Mouse (Mus musculus): ENCODE results near the gene Atp2b1. TPM values are rescaled to one million over a fixed set of nuclear protein-coding genes. Genes with fewer than 3 reads are reported as not detected.

The Atp2b1 gene
- polyA plus RNA-seq, 1 experiment, result 4.1 TPM

DNA sequence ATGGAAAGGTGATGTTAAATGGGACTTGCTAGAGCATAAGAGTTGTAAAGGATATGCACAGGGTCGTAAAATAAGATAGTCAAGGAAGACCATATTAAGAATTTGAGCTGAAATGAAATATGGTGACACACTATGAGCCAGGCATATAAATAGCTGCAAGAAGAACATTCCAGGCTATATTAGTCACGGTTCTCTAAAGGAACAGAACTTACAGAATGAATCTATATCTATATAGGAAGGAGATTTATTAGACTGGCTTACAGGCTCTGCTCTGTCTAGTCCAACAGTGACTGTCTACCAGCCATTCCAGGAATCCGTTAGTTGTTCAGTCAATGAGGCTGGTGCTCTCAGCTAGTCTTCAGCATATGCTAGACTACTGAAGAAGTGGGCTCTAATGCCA, 90.7 kb downstream of the Atp2b1 start:
- no peak overlapping the region for H3K4me3 ChIP-seq (ENCODE audit: control insufficient read depth, low read depth, low read length)
- no peaks in the 10 kb centered on the region for H3K27me3 ChIP-seq (ENCODE audit: control insufficient read depth, insufficient read depth, low read length)
- no peaks in the 10 kb centered on the region for H3K36me3 ChIP-seq (ENCODE audit: control insufficient read depth, insufficient read depth, low read length)
- H3K4me1 ChIP-seq (ENCODE audit: control insufficient read depth, insufficient read depth, low read length), result no peaks in the 10 kb centered on the region
- no peak overlapping the region for H3K27ac ChIP-seq (ENCODE audit: control insufficient read depth, insufficient read depth, low read depth, low read length)
- TF ChIP-seq POLR2A (IDR thresholded peaks at IDR 0.05; ENCODE audit: control insufficient read depth, low read depth, low read length), result no peak
- TF ChIP-seq CTCF (IDR thresholded peaks at IDR 0.05; ENCODE audit: control insufficient read depth, insufficient read depth, insufficient replicate concordance, low read depth, low read length), result no peak

DNA sequence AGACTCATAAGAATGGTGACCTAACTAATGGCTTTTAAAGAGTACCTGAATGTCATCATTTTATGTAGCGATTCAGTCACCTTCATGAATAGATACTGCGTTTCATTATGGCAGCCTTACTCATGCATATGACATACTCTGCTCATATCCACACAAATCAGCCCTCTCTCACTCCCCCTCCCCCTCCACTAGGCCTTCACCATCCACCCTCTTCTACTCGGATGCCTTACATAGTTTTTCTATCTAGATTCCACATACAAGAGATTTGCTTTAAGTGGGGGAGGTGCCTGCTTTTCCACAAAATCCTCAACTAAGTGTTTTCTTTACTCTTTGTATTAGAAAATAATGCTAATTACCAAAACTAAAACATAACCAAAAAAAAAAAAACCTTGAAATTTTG, 96.9 kb downstream of the Atp2b1 start:
- no peaks in the 10 kb centered on the region for H3K4me1 ChIP-seq (ENCODE audit: control insufficient read depth, insufficient read depth, low read length)
- H3K36me3 ChIP-seq (ENCODE audit: control insufficient read depth, insufficient read depth, low read length), result no peaks in the 10 kb centered on the region
- H3K27ac ChIP-seq (ENCODE audit: control insufficient read depth, insufficient read depth, low read depth, low read length), result no peak overlapping the region
- no peak overlapping the region for H3K4me3 ChIP-seq (ENCODE audit: control insufficient read depth, low read depth, low read length)
- TF ChIP-seq POLR2A (IDR thresholded peaks at IDR 0.05; ENCODE audit: control insufficient read depth, low read depth, low read length) (no peak), CTCF (IDR thresholded peaks at IDR 0.05; ENCODE audit: control insufficient read depth, insufficient read depth, insufficient replicate concordance, low read depth, low read length) (no peak)
- no peaks in the 10 kb centered on the region for H3K27me3 ChIP-seq (ENCODE audit: control insufficient read depth, insufficient read depth, low read length)

DNA sequence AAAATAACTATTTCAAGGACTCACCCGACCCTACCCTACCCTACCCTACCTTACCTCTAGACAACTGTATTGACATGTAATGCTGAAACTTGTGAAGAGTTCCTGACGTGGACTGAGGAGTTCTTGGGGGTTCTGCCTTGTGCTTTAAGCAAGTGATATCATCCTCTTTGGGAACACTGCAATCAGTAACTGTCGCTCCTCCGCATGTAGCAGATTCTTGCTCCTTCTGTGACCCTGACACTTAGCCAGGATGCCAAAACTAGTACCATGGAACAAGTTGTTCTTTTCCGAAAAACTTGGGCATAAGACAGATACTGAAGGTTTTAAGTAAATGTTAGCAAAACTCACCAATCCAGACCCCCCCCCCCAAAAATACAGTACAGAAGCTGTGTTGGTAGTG, 97.9 kb downstream of the Atp2b1 start:
- Histone ChIP-seq H3K36me3 (ENCODE audit: control insufficient read depth, insufficient read depth, low read length) (no peaks in the 10 kb centered on the region), H3K4me3 (ENCODE audit: control insufficient read depth, low read depth, low read length) (no peak overlapping the region), H3K4me1 (ENCODE audit: control insufficient read depth, insufficient read depth, low read length) (no peaks in the 10 kb centered on the region), H3K27me3 (ENCODE audit: control insufficient read depth, insufficient read depth, low read length) (no peaks in the 10 kb centered on the region), H3K27ac (ENCODE audit: control insufficient read depth, insufficient read depth, low read depth, low read length) (no peak overlapping the region)
- TF ChIP-seq POLR2A (IDR thresholded peaks at IDR 0.05; ENCODE audit: control insufficient read depth, low read depth, low read length), result no peak
- no peak for TF ChIP-seq CTCF (IDR thresholded peaks at IDR 0.05; ENCODE audit: control insufficient read depth, insufficient read depth, insufficient replicate concordance, low read depth, low read length)

DNA sequence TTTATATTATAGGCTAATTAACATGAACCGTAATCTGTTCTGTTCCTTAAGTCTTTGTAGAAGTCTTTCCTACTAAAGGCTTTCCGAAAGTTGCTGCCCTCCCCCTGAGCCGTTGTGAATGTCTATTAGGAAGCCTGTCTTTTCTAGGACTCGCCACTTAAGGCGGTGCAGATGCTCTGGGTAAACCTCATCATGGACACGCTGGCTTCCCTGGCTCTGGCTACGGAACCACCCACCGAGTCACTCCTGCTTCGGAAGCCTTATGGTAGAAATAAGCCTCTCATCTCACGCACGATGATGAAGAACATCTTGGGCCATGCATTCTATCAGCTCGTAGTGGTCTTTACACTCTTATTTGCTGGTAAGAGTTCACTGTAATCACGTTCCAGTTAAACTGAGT, 100.5 kb downstream of the Atp2b1 start:
- H3K27ac ChIP-seq (ENCODE audit: control insufficient read depth, insufficient read depth, low read depth, low read length), result no peak overlapping the region
- H3K36me3 ChIP-seq (ENCODE audit: control insufficient read depth, insufficient read depth, low read length), result no peaks in the 10 kb centered on the region
- TF ChIP-seq POLR2A (IDR thresholded peaks at IDR 0.05; ENCODE audit: control insufficient read depth, low read depth, low read length) (no peak), CTCF (IDR thresholded peaks at IDR 0.05; ENCODE audit: control insufficient read depth, insufficient read depth, insufficient replicate concordance, low read depth, low read length) (no peak)
- H3K27me3 ChIP-seq (ENCODE audit: control insufficient read depth, insufficient read depth, low read length), result no peaks in the 10 kb centered on the region
- no peak overlapping the region for H3K4me3 ChIP-seq (ENCODE audit: control insufficient read depth, low read depth, low read length)
- no peaks in the 10 kb centered on the region for H3K4me1 ChIP-seq (ENCODE audit: control insufficient read depth, insufficient read depth, low read length)

DNA sequence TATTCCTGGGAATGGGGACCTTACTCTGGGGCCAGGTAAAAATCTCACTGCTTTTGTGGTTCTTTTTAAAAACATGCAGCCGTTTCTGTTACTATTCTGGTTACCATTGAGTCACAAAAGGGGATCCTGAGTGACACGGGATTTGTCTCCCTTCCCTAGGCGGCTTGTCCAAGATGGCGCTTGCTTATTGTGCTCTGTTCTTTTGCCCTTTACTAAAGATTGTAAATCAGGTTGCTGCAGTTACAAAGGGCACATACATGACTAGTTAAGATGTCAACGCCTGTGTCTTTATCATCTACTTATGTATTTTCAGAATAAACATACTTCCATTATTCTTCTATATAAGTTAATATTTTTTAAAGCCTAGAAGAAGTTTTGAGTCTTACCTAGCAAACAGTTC, 102.8 kb downstream of the Atp2b1 start:
- Histone ChIP-seq H3K4me1 (ENCODE audit: control insufficient read depth, insufficient read depth, low read length) (no peaks in the 10 kb centered on the region), H3K4me3 (ENCODE audit: control insufficient read depth, low read depth, low read length) (no peak overlapping the region), H3K27me3 (ENCODE audit: control insufficient read depth, insufficient read depth, low read length) (no peaks in the 10 kb centered on the region), H3K27ac (ENCODE audit: control insufficient read depth, insufficient read depth, low read depth, low read length) (no peak overlapping the region), H3K36me3 (ENCODE audit: control insufficient read depth, insufficient read depth, low read length) (no peaks in the 10 kb centered on the region)
- TF ChIP-seq CTCF (IDR thresholded peaks at IDR 0.05; ENCODE audit: control insufficient read depth, insufficient read depth, insufficient replicate concordance, low read depth, low read length) (no peak), POLR2A (IDR thresholded peaks at IDR 0.05; ENCODE audit: control insufficient read depth, low read depth, low read length) (no peak)

DNA sequence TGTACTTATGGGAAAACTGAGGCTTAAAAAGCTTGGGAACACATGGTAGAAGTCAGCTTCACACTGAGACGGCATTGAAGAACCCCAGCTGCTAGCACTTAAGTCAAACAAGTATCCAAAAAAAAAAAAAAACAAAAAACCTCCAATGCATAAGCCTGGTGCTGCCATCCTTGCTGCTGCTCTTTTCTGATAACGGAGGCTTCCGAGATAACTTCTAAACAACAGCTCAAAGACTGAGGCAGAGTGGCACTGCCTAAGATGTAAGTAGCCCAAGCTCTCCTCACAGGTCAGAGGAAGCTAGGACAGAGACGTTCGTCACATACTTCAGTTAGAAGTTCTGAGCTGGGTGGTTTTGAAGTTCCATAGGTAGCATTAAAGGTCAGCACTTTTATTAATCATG, 113.3 kb downstream of the Atp2b1 start:
- no peak overlapping the region for H3K4me3 ChIP-seq (ENCODE audit: control insufficient read depth, low read depth, low read length)
- no peaks in the 10 kb centered on the region for H3K27me3 ChIP-seq (ENCODE audit: control insufficient read depth, insufficient read depth, low read length)
- H3K4me1 ChIP-seq (ENCODE audit: control insufficient read depth, insufficient read depth, low read length), result no peaks in the 10 kb centered on the region
- TF ChIP-seq POLR2A (IDR thresholded peaks at IDR 0.05; ENCODE audit: control insufficient read depth, low read depth, low read length), result no peak
- no peak for TF ChIP-seq CTCF (IDR thresholded peaks at IDR 0.05; ENCODE audit: control insufficient read depth, insufficient read depth, insufficient replicate concordance, low read depth, low read length)
- no peaks in the 10 kb centered on the region for H3K36me3 ChIP-seq (ENCODE audit: control insufficient read depth, insufficient read depth, low read length)
- H3K27ac ChIP-seq (ENCODE audit: control insufficient read depth, insufficient read depth, low read depth, low read length), result no peak overlapping the region

DNA sequence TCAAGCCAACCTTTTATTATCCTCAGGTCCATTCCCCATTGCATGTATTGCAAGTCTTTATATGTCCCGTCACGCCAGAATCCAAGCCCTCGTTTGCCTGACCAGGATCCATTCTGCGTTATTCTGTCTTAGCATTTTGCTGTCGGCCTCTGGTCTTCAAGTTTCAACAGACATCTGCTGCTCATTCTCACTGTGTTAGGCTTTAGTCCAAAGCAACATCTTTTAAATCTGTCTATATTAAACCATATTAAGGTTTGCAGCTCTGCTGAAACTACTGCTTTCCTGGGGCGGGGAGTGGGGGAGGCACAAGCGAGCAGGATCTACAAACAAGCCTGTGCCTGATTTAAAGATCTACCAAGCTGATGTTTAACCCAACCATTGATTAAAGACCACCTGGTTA, 115.6 kb downstream of the Atp2b1 start:
- Histone ChIP-seq H3K27me3 (ENCODE audit: control insufficient read depth, insufficient read depth, low read length) (no peaks in the 10 kb centered on the region), H3K4me1 (ENCODE audit: control insufficient read depth, insufficient read depth, low read length) (no peaks in the 10 kb centered on the region), H3K4me3 (ENCODE audit: control insufficient read depth, low read depth, low read length) (no peak overlapping the region), H3K27ac (ENCODE audit: control insufficient read depth, insufficient read depth, low read depth, low read length) (no peak overlapping the region), H3K36me3 (ENCODE audit: control insufficient read depth, insufficient read depth, low read length) (no peaks in the 10 kb centered on the region)
- TF ChIP-seq CTCF (IDR thresholded peaks at IDR 0.05; ENCODE audit: control insufficient read depth, insufficient read depth, insufficient replicate concordance, low read depth, low read length) (no peak), POLR2A (IDR thresholded peaks at IDR 0.05; ENCODE audit: control insufficient read depth, low read depth, low read length) (no peak)

Measured in testis, adult 2 months (tissue).